Mouse (Mus musculus) forebrain, embryonic 11.5 days (tissue): ENCODE data around the gene 2610044O15Rik8. TPM values are rescaled to one million over a fixed set of nuclear protein-coding genes. Genes with fewer than 3 reads are reported as not detected.
"Not testable (repeated sequence)": the region's sequence is repeated elsewhere in the genome, so short reads cannot be mapped to it uniquely, and the experiment has no call there.

Experiments used
- ATAC-seq: fragments of 200-750 bp; cut with Nextera tagmentation; replicated peaks from 2 replicates; pipeline ENCODE4 v1.8.0; 2017; ENCODE audit warnings: moderate TSS enrichment; ENCODE audit not compliant: low FRiP score
- DNase-seq: peaks from one replicate; pipeline ENCODE4 v3.0.0-alpha.2; 2017; ENCODE audit warnings: low spot score
- H3K27ac ChIP-seq: fragments of 300-500 bp; sonication (generic); 2 replicates; pipeline ENCODE4 v1.5.1; 2014; ENCODE audit warnings: low read depth, low read length
- H3K27me3 ChIP-seq: fragments of 300-500 bp; sonication (generic); 2 replicates; pipeline ENCODE4 v1.6.1; 2014; ENCODE audit warnings: mild to moderate bottlenecking, low read length, mixed read lengths; ENCODE audit not compliant: control insufficient read depth, insufficient read depth
- H3K36me3 ChIP-seq: fragments of 300-500 bp; sonication (generic); 2 replicates; pipeline ENCODE4 v1.6.1; 2014; ENCODE audit warnings: mild to moderate bottlenecking, low read length, moderate library complexity, mixed read lengths; ENCODE audit not compliant: control insufficient read depth, insufficient read depth
- H3K4me1 ChIP-seq: fragments of 300-500 bp; sonication (generic); replicated peaks from 2 replicates; pipeline ENCODE4 v1.6.1; 2014; ENCODE audit warnings: low read length, mixed read lengths; ENCODE audit not compliant: control insufficient read depth, insufficient read depth
- H3K4me2 ChIP-seq: fragments of 300-500 bp; sonication (generic); 2 replicates; pipeline ENCODE4 v1.6.1; 2014; ENCODE audit warnings: low read depth, mild to moderate bottlenecking, low read length, moderate library complexity, mixed read lengths; ENCODE audit not compliant: severe bottlenecking
- H3K4me3 ChIP-seq: fragments of 300-500 bp; sonication (generic); 2 replicates; pipeline ENCODE4 v1.5.1; 2014; ENCODE audit warnings: low read depth, low read length
- H3K9ac ChIP-seq: fragments of 300-500 bp; sonication (generic); 2 replicates; pipeline ENCODE4 v1.6.1; 2014; ENCODE audit warnings: low read length
- H3K9me3 ChIP-seq: fragments of 300-500 bp; sonication (generic); 2 replicates; pipeline ENCODE4 v1.6.1; 2016; ENCODE audit warnings: low read length, mixed read lengths; ENCODE audit not compliant: control insufficient read depth
- WGBS: fragments of 180-500 bp; shearing (Covaris S2); extraction: QIAGEN DNeasy Blood & Tissue Kit; methylation state at CpG from one replicate; pipeline ENCODE4 v1.1.7; 2014; 5-methylcytosine and 5-hydroxymethylcytosine counted together
- polyA plus RNA-seq: library from polyadenylated mRNA; unstranded; fragments of >200 nt; fragmentation: Nextera tagmentation; extraction: Ambion mirVana; gene quantifications from 2 replicates; pipeline ENCODE4 v1.2.1, GENCODE M21; 2014

2610044O15Rik8 gene
- 22.8 and 24.0 TPM in 2 replicates for polyA plus RNA-seq

DNA sequence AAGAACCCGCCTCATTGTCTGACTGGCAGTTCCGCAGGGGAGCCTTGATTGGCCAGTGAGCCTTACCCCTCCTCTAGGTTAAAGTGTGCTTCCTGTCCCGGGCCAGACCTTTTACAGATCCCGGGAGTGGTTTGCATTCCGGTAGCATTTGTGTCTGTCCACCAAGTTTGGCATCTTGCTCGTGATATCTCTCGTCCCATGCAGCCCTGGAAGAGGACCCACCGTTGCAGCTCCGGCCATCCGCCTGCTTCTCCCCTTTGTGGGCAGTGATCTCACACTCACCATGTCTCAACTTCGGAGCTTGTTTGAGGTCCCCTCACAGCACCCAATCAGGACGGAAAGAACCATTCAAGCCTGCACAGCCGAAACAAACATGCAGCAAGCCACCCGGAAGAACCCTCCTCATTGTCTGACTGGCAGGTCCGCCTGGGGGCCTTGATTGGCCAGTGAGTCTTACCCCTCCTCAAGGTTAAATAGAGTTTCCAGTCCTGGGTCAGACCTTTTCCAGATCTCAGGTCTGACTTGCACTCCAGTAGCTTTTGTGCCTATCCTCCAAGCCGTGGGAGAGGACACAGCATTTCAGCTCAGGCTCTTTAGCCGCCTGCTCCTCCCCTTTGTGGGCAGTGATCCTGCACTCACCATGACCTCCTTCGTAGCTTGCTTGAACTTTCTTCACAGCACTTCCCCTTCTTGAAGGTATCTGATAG lies at the start of gene 2610044O15Rik8:
TSS of gene 2610044O15Rik8 (minus strand) at position 380 of the 707 bp plus-strand sequence.
- peak within 1 kb of the TSS; percentile 68 for H3K9ac ChIP-seq
- no peaks in the 10 kb centered on the region for H3K27me3 ChIP-seq
- H3K4me2 ChIP-seq: peak within 1 kb of the TSS; percentile 56
- no peaks in the 10 kb centered on the region for H3K4me1 ChIP-seq
- peak within 1 kb of the TSS; percentile 51 for H3K4me3 ChIP-seq
- H3K27ac ChIP-seq: peak within 1 kb of the TSS; percentile 85
- no peaks in the 10 kb centered on the region for H3K9me3 ChIP-seq
- DNase-seq: peak; percentile 86
- peak; percentile 100 for ATAC-seq
- under 1% methylated on average over 18 of the region's 18 CpGs for WGBS
- no peaks in the 10 kb centered on the region for H3K36me3 ChIP-seq

DNA sequence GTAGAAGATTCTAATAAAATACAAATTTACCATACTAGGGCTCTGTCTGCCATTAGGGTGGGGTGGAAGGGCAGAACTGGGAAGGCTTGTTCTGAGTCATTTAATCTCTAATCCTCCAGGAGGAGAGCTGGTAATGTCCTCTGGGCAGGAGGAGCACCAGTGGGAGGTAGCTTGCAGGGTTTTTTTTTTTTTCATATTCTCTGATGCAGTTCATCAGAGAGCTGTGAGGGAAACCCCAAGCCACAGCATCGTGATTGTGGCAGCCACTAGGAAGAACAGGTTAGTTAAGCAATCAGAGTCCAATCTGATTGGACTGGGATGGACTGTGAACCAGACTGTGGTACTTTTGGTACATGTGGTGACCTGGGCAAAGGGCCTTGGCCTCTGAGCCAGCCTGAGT lies 31.7 kb upstream of the 2610044O15Rik8 start:
- DNase-seq: no peak
- H3K36me3 ChIP-seq: peaks cover 5% of the 10 kb centered on the region; the same call in 1 of the 2 replicates
- no peak overlapping the region for H3K27ac ChIP-seq
- no peak overlapping the region for H3K9ac ChIP-seq
- no peak overlapping the region for H3K4me2 ChIP-seq
- no peaks in the 10 kb centered on the region for H3K4me1 ChIP-seq
- H3K9me3 ChIP-seq: no peaks in the 10 kb centered on the region; the same call in 1 of the 2 replicates
- no peak for ATAC-seq
- WGBS: 100% methylated on average over 1 of the region's 1 CpGs
- no peaks in the 10 kb centered on the region for H3K27me3 ChIP-seq
- no peak overlapping the region for H3K4me3 ChIP-seq

DNA sequence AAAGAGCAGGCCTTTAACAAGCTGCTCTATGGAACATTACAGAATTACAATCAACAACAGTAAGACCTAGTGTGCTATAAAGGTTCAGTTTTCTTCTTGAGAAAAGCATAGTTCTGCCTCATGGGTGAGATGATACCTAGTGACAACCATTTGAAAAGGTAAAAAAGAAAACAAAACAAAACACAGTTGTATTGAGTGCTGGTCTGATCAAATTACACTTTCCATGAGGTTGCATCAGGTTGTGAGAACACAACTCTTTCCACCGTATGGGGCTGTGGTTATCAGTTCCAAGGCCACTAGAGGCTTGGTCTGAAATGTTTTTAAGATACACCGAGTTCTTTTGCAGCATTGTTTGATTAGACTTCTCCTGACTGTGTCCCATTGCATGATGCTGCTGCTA lies 30.1 kb upstream of the 2610044O15Rik8 start:
- 84% methylated on average over 2 of the region's 2 CpGs for WGBS
- Histone ChIP-seq H3K4me2 (peak overlapping the region; percentile 31), H3K27me3 (no peaks in the 10 kb centered on the region), H3K27ac (no peak overlapping the region), H3K9me3 (no peaks in the 10 kb centered on the region; the same call in 1 of the 2 replicates), H3K4me1 (no peaks in the 10 kb centered on the region), H3K36me3 (peaks cover 5% of the 10 kb centered on the region; the same call in 1 of the 2 replicates), H3K9ac (no peak overlapping the region; the same call in 1 of the 2 replicates), H3K4me3 (peak overlapping the region; percentile 48; the same call in 1 of the 2 replicates)
- ATAC-seq (no peak), DNase-seq (no peak)

DNA sequence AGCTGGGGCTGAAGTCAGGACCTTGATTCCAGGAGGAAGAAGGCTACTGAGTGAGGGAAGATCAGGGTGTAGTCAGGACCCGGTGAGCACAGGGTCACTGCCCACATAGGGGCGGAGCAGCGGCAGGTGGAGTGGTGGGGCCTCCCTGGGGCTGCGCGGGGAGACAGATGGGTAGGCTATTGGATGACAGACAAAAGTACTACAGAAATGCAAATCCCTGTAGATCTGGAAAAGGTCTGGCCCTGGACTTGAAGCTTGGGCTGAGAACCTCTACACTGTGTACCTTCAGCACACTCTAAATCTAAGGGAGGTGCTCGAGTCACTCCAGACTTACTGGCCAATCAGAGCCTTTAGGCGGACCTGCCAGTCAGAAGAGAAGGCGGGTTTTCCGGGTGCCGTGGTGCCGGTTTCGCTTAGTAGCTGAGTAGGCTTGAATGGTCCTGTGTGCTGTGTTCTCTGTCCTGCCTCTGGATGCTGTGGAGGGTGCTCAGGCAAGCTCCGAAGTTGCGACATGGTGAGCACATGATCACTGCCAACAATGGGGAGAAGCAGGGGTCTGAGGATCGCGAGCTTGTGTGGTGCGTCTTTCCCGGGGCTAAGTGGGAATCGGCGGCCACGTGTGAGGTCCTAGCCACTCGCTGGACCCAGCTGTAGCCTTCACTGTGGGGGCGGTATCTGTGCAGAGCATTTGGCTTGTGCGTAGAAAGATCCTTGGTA lies 29.2 kb upstream of the 2610044O15Rik8 start:
- H3K36me3 ChIP-seq, H3K27ac ChIP-seq, H3K9me3 ChIP-seq, H3K27me3 ChIP-seq, H3K4me1 ChIP-seq: not testable (repeated sequence)
- Histone ChIP-seq H3K4me2 (peak overlapping the region; percentile 53), H3K4me3 (peak overlapping the region; percentile 48), H3K9ac (peak overlapping the region; percentile 55)
- 1% methylated on average over 23 of the region's 24 CpGs for WGBS
- peak; percentile 79 for DNase-seq
- peak; percentile 98 for ATAC-seq

DNA sequence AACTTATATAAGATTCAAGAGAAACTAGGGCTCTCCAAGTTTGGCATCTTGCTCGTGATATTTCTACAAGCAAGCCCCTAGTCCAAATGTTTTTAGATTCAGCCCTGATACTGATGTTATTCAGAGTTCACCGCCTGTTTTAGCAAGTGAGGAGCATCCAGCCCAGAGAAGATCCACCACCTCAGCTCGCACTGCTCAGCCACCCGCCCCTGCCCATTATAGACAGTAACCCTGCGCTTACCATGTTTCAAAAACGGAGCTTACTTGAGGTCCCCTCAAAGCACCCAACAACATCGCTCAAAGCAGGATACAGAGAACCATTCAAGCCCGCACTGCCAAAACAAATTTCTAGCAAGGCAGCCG lies 561 bp downstream of the 2610044O15Rik8 start:
- Histone ChIP-seq H3K27me3 (no peaks in the 10 kb centered on the region), H3K9ac (peak overlapping the region; percentile 68), H3K27ac (peak overlapping the region; percentile 85; the same call in 1 of the 2 replicates), H3K36me3 (no peaks in the 10 kb centered on the region), H3K4me3 (peak overlapping the region; percentile 51), H3K9me3 (no peaks in the 10 kb centered on the region), H3K4me1 (no peaks in the 10 kb centered on the region), H3K4me2 (peak overlapping the region; percentile 56)
- no peak for DNase-seq
- ATAC-seq: no peak
- WGBS: 5% methylated on average over 9 of the region's 9 CpGs

Other genes starting within 250 kb of the 2610044O15Rik8 start
- not detected in 2 replicates for gene Ccdc7a, start 168.9 kb downstream of the 2610044O15Rik8 start, polyA plus RNA-seq
- gene Ccdc7b, start 167.3 kb downstream of the 2610044O15Rik8 start, polyA plus RNA-seq: not detected in 2 replicates
- gene Gm10999, start 102.7 kb downstream of the 2610044O15Rik8 start, polyA plus RNA-seq: not detected in 2 replicates